Mouse (Mus musculus): ENCODE results near the gene Slc7a7.

Gene Slc7a7

GRCm38 (mm10) chr14:54417623-54418081 lies at the start of gene Slc7a7:
Gene Slc7a7, minus strand, starts transcription at chr14:54417780.
- TF ChIP-seq GATA4 (IDR thresholded peaks at IDR 0.05; ENCODE audit: insufficient replicate concordance, low read length): no peak

GRCm38 (mm10) chr14:54464293-54465005 lies 46.9 kb upstream of the Slc7a7 start:
- TF ChIP-seq GATA4 (IDR thresholded peaks at IDR 0.05; ENCODE audit: insufficient replicate concordance, low read length): no peak

GRCm38 (mm10) chr14:54463959-54464292 lies 46.3 kb upstream of the Slc7a7 start, which contains the start of gene Lrp10:
Gene Lrp10, plus strand, starts transcription at chr14:54464137.
- peak; percentile 84; the same call in 1 of the 2 replicates for TF ChIP-seq GATA4 (IDR thresholded peaks at IDR 0.05; ENCODE audit: insufficient replicate concordance, low read length)

- no peak for TF ChIP-seq GATA4 (IDR thresholded peaks at IDR 0.05; ENCODE audit: insufficient replicate concordance, low read length)
These were observed 45.8 kb upstream of the Slc7a7 start for GRCm38 (mm10) chr14:54463108-54463958.

GRCm38 (mm10) chr14:54462146-54462545 lies 44.6 kb upstream of the Slc7a7 start:
- TF ChIP-seq GATA4 (IDR thresholded peaks at IDR 0.05; ENCODE audit: insufficient replicate concordance, low read length): no peak

GRCm38 (mm10) chr14:54457907-54458569 lies 40.5 kb upstream of the Slc7a7 start:
- peak; percentile 52 for TF ChIP-seq GATA4 (IDR thresholded peaks at IDR 0.05; ENCODE audit: insufficient replicate concordance, low read length)

- no peak for TF ChIP-seq GATA4 (IDR thresholded peaks at IDR 0.05; ENCODE audit: insufficient replicate concordance, low read length)
These were observed 37.3 kb upstream of the Slc7a7 start for GRCm38 (mm10) chr14:54454669-54455528.

GRCm38 (mm10) chr14:54453566-54453965 lies 36.0 kb upstream of the Slc7a7 start:
- TF ChIP-seq GATA4 (IDR thresholded peaks at IDR 0.05; ENCODE audit: insufficient replicate concordance, low read length): no peak

GRCm38 (mm10) chr14:54445476-54445875 lies 27.9 kb upstream of the Slc7a7 start:
- TF ChIP-seq GATA4 (IDR thresholded peaks at IDR 0.05; ENCODE audit: insufficient replicate concordance, low read length): no peak

GRCm38 (mm10) chr14:54443712-54444618 lies 26.4 kb upstream of the Slc7a7 start:
- TF ChIP-seq GATA4 (IDR thresholded peaks at IDR 0.05; ENCODE audit: insufficient replicate concordance, low read length): no peak

- TF ChIP-seq GATA4 (IDR thresholded peaks at IDR 0.05; ENCODE audit: insufficient replicate concordance, low read length): no peak
These were observed 25.6 kb upstream of the Slc7a7 start for GRCm38 (mm10) chr14:54443196-54443595.

GRCm38 (mm10) chr14:54442548-54442947 lies 25.0 kb upstream of the Slc7a7 start:
- no peak for TF ChIP-seq GATA4 (IDR thresholded peaks at IDR 0.05; ENCODE audit: insufficient replicate concordance, low read length)

GRCm38 (mm10) chr14:54441365-54441764 lies 23.8 kb upstream of the Slc7a7 start:
- no peak for TF ChIP-seq GATA4 (IDR thresholded peaks at IDR 0.05; ENCODE audit: insufficient replicate concordance, low read length)

- TF ChIP-seq GATA4 (IDR thresholded peaks at IDR 0.05; ENCODE audit: insufficient replicate concordance, low read length): no peak
These were observed 23.0 kb upstream of the Slc7a7 start for GRCm38 (mm10) chr14:54440538-54440937.

All from liver, adult (tissue).